Mouse (Mus musculus) kidney, postnatal 25 days (tissue): ENCODE measurements at regions not wholly inside any gene's neighbourhood (a gene's known extent, or its start where the extent isn't known, plus 50 kb on each side); places are given as distances from the start of the nearest gene placed in this dataset.

Experiments
- DNase-seq, 2 experiments: peaks; one replicate each; pipeline ENCODE4 v3.0.0; 2021; ENCODE audit warnings: mixed read lengths in 2 of 2

- no peak for DNase-seq
Measured at GRCm38 (mm10) chr9:17294327-17294726, 793.2 kb upstream of the Fat3 start.

- DNase-seq: no peak
Measured at GRCm38 (mm10) chr9:17288790-17289596, 787.9 kb upstream of the Fat3 start.

- DNase-seq: no peak
Measured at GRCm38 (mm10) chr9:17279334-17279990, 778.4 kb upstream of the Fat3 start.

GRCm38 (mm10) chr9:17272616-17273015 is 771.5 kb upstream of the Fat3 start:
- DNase-seq: no peak

- peak; percentile 9 to 36 for DNase-seq
Measured at GRCm38 (mm10) chr9:17269624-17270023, 768.5 kb upstream of the Fat3 start.

GRCm38 (mm10) chr9:17257148-17257547 is 756.1 kb upstream of the Fat3 start:
- no peak for DNase-seq

- DNase-seq: no peak
Measured at GRCm38 (mm10) chr9:17227091-17227481, 726.0 kb upstream of the Fat3 start.

GRCm38 (mm10) chr9:17226475-17227090 is 725.5 kb upstream of the Fat3 start:
- no peak for DNase-seq

- no peak for DNase-seq
Measured at GRCm38 (mm10) chr9:17195339-17195738, 694.3 kb upstream of the Fat3 start.

- DNase-seq: no peak
Measured at GRCm38 (mm10) chr9:17189552-17189951, 688.5 kb upstream of the Fat3 start.

- DNase-seq: no peak
Measured at GRCm38 (mm10) chr9:17168193-17168592, 667.1 kb upstream of the Fat3 start.

GRCm38 (mm10) chr9:17166331-17166730 is 665.2 kb upstream of the Fat3 start:
- DNase-seq: no peak

- DNase-seq: no peak
Measured at GRCm38 (mm10) chr9:17158481-17159366, 657.6 kb upstream of the Fat3 start.

GRCm38 (mm10) chr9:17152369-17152768 is 651.3 kb upstream of the Fat3 start:
- peak in 1 of 2 experiments; percentile 6 for DNase-seq

GRCm38 (mm10) chr9:17149424-17149823 is 648.3 kb upstream of the Fat3 start:
- DNase-seq: no peak
